Mouse (Mus musculus) thymus, postnatal 4 days (tissue): ENCODE measurements around the gene Zfp57.
"Not testable (repeated sequence)": the region's sequence is repeated elsewhere in the genome, so short reads cannot be mapped to it uniquely, and the experiment has no call there.

Experiments
- DNase-seq: peaks from one replicate; pipeline ENCODE4 v3.0.0; 2021

Zfp57 gene

GRCm38 (mm10) chr17:37000863-37001262 is at the start of gene Zfp57:
Zfp57 (plus strand) TSS chr17:37001163.
- no peak for DNase-seq

GRCm38 (mm10) chr17:36952631-36953030 is 48.3 kb upstream of the Zfp57 start:
- DNase-seq = no peak

- no peak for DNase-seq
These were observed 47.9 kb upstream of the Zfp57 start for GRCm38 (mm10) chr17:36953062-36953461.

DNA sequence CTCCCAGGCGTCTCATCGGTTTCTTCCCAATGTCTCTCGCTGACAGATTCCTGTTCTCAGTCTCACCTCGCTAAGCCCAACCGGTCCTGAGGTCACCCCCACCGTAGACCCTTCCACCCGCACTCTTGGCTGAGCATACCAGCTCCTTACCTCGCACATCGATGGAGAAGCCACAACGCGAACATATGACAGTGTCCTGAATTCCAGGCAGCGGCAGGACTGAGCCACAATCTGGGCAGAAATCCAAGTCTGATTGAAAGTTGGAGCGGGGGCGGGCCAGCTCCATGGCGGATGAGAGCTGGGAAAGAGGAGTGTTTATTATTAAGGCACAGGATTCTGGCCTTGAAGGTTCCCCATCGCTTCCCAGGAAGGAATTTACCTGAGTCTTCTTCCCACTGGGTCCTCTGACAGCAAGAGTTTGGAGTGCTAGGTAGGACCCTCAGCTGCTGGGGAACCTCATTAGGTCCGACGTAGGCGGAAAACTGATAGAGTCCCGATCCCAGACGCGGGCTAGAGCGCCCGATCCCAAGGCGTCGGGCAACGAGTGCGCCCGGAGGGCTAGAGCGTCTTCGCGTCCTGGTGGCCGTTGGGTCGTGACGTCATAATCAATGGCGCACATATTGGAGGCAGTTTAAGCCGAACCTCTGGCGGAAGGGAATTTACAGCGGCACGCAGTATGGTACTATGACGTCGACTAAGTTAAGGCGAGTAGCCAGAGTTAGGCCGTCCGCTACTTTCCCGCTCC is 42.8 kb upstream of the Zfp57 start, which contains the start of the genes Znrd1 and Znrd1as:
Gene Znrd1 (minus strand): TSS at position 561 of the 745 bp plus-strand sequence.
Gene Znrd1as (plus strand): TSS at position 594 of the 745 bp plus-strand sequence.
- peak; percentile 86 for DNase-seq

DNA sequence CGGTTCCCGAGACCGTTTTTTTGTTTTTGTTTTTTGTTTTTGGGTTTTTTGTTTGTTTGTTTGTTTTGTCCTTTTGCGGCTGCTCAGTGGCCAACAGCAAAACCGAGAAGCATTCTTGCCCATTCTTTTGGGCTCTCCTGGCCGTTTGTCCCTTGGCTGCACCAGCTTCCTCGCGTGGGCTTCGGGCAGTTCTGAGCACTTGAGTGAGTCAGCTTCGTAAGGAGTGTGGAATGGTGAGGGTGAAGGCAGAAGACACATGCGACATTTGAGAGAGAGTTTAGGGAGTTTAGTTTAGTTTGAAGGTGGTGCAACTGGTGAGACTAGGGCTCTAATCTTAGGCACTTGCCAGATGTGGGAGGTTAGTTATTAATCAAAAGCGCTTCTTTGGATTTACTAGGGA is 42.1 kb upstream of the Zfp57 start:
- DNase-seq = peak; percentile 27

- no peak for DNase-seq
These were observed 39.8 kb upstream of the Zfp57 start for GRCm38 (mm10) chr17:36961125-36961524.

DNA sequence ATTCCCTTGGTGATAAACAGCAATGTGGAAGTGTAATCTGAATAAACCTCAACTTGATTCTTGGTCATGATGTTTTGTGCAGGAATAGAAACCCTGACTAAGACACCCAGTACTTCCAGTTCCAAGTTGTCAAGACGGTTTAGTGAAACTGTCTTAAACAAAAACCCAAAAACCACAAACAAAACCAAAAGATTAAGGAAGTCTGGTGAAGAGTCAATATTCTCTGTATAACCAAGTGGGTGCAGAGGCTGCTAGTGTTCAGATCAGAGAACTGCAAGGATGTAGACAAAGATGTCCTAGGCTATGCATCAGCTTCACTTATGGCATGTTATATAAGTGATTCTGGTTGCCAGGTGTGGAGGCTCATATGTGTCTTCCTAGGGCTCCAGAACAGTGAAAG is 34.1 kb upstream of the Zfp57 start:
- no peak for DNase-seq

- no peak for DNase-seq
These were observed 30.6 kb upstream of the Zfp57 start for GRCm38 (mm10) chr17:36970316-36970890.

DNA sequence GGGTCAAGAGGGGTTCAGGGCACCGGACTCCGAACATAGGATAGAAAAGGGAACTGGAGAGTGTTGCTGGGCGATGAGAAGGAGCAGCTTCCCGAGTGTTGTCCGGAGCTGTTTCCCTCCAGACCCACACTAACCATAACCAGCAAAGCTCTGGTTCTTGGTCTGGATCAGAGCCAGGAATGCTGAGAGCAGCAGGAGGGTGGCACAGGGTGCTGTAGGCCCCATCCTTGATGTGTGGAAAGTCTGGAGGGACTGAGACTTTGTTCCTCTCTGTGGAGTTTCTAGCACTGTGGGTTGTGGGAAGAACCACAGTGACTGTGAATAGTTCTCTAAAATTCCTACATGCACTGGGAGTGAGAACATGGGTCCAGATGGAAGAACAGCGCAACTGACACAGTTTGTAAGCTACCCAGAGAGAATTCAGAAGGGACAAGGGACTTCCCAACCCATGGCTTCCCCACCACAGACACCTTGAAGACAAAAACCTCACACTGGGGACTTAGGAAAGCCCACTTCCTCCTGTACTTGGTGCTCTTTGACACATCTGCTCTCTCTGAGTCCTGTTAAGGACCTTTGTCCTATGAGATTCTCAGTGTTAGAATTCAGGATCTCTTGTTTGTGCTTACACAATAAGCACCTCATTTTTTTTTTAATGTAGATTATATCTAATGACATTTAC is 29.7 kb upstream of the Zfp57 start:
- no peak for DNase-seq

DNA sequence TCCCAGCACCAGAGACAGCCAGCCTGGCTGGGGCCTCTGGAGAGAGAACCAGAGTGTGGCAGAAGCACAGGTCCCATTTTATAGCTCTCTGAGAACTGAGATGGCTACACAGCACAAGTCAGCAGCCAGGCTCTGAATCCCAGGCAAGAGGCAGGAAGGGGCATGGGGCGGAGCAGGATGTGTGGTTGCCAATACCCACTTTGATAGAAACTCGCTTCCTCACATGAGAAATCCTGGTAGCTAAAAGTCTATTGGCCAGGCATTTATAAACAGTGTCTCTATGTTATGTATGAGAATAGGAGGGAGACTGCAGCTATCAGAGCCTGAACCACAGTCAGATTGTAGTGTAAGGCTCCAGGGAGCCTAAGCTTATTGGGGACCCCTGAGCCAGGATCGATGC is 28.2 kb upstream of the Zfp57 start:
- peak; percentile 42 for DNase-seq

DNA sequence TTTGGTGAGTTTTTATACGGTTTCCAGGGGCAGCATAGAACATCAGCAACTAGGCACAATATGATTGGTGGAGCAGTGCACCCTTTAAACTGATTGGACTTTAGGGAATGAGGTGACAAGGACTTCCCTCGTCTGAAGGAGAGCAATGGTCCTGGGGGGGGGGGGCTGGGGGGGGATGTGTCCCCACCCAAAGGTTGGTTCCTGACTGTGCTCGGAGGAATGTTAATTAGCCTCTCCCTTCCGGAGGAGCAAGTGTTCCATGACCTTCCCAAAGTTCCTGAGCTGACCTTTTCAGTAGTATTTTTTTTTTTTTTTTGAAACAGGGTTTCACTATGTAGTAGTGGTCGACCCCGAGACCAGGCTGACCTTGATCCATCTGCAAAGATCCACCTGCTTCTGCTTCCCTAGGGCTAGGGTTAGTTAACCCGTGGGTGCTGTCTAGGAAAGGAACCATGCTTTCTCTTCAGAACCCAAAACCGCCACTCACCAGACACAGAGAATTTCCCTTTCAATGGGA is 27.6 kb upstream of the Zfp57 start:
- no peak for DNase-seq

DNA sequence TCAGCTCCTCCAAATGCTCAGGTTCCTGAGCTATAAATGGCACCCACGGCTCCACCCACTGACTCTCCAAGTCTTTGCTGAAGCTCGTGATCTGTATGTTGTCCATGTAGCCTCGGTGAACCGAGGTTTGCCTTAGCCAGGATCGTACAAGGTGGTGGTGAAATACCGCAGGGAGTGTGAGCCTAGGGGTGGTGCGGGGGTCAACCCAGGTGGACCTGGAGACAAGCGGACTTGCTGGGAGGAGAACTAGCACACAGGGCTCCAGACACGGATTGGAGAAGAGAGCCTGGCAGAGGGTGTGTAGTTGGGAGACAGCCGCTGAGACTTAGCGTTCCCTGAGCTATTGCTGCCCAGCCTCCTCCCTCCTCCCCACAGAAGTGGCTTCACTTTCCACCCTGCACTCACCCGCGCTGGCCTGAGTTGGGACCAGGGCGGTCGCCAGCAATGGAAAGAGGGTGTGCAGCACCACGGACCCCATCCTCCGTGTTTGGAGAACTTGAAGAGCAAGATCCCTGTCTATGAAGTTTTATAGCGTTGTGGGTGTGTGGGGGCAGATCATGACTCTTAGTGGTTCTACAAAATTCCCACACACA is 19.6 kb upstream of the Zfp57 start, which contains the start of gene 2410137M14Rik:
Gene 2410137M14Rik (minus strand): TSS at position 17 of the 593 bp plus-strand sequence.
- DNase-seq = no peak

- no peak for DNase-seq
These were observed 19.1 kb upstream of the Zfp57 start for GRCm38 (mm10) chr17:36981845-36982244.

- DNase-seq = no peak
These were observed 18.5 kb upstream of the Zfp57 start for GRCm38 (mm10) chr17:36982253-36983155.

- DNase-seq = peak; percentile 17
These were observed 12.5 kb upstream of the Zfp57 start for GRCm38 (mm10) chr17:36988475-36988874.

DNA sequence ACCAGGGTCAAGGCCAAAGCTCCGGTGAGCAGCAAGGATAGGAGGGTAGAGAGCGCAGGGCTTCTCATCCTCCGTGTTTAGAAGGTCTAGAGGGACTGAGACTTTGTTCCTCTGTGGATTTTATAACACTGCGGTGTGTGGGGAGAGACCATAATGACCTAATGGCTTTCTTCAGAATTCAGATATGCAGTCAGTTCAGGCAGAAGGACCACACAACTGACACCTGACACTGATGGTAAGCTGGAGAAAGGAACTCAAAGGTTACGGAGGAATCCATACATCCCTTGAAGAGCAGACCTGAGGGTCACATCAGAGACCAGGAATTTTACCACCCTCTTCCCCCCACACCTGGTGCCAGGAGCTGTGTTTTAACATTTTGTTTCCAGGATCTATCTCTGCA is 11.5 kb upstream of the Zfp57 start, which contains the start of gene H2-M5:
Gene H2-M5 (minus strand): TSS at position 101 of the 400 bp plus-strand sequence.
- DNase-seq = no peak

DNA sequence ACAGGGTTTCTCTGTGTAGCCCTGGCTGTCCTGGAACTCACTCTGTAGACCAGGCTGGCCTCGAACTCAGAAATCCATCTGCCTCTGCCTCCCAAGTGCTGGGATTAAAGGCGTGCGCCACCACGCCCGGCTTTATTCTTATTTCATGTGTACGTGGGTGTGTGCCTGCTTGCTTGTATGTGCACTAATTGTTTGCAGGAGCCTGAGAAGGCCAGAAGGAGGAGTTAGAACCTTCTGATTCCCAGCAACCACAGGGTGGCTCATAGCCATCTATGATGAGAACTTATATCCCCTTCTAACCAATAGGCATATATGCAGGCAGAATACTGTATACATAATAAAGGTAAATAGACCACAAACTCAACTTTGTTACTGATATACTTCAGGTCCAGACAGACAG is 10.3 kb upstream of the Zfp57 start:
- not testable (repeated sequence) for DNase-seq

GRCm38 (mm10) chr17:36992336-36993104 is 8.4 kb upstream of the Zfp57 start:
- no peak for DNase-seq

GRCm38 (mm10) chr17:36993770-36994325 is 7.1 kb upstream of the Zfp57 start:
- DNase-seq = no peak

GRCm38 (mm10) chr17:36994528-36994927 is 6.4 kb upstream of the Zfp57 start:
- no peak for DNase-seq

- DNase-seq = no peak
These were observed 5.5 kb upstream of the Zfp57 start for GRCm38 (mm10) chr17:36995448-36995847.
